Mouse (Mus musculus) heart, embryonic 11.5 days (tissue): ENCODE results near the gene Rnf133. TPM values are rescaled to one million over a fixed set of nuclear protein-coding genes. Genes with fewer than 3 reads are reported as not detected.

Source experiments
- polyA plus RNA-seq: library from polyadenylated mRNA; unstranded; fragments of >200 nt; fragmentation: Nextera tagmentation; extraction: Ambion mirVana; gene quantifications from 2 replicates; pipeline ENCODE4 v1.2.1, GENCODE M21; 2014

Gene Rnf133
- polyA plus RNA-seq, 1 experiment from 2014 or later: not detected

Other genes with a start within 250 kb of the Rnf133 start
- gene Rnf148, start 4.8 kb upstream of the Rnf133 start, polyA plus RNA-seq: not detected in 2 replicates
- gene Cadps2, start 189.1 kb upstream of the Rnf133 start, polyA plus RNA-seq: 1.1 and 1.2 TPM in 2 replicates